8 mouse cellular contexts compared by ENCODE assay signal in the genomic region with DNA sequence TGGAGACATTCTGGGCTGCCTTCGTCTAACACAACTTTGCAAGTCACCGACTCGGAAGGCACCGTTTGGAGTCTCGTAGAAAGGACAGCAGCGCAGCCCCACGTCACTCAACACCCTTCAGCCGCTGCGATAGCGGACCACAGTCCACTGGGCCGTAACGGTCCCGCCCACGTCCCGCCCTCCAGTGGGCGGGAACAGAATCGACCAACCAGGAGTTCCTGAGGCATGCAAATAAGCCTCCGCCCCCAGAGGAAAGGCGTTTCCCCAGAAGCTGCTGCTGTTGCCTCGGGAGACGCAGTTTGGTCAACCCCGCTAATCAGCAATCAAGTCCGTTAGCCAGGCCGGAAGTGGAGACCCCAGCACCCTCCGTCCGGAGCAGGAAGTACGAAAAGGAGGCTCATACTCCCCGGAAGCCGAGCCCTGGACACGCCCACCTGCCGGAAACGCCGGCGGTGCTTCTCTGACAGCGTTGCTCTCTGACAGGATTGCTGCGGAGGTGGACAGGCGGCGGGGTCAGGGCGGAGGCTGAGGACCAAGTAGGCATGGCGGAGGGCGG. TPM values are rescaled to one million over a fixed set of nuclear protein-coding genes. Genes with fewer than 3 reads are reported as not detected.
DNase-seq lines count a peak whose midpoint lies in the region; ATAC-seq and TF ChIP-seq lines count a peak whose summit lies in the region.

A gene (plus strand): TSS at position 274 of the 556 bp plus-strand sequence.

- H3K4me2 ChIP-seq in heart, embryonic 12.5 days, result peak within 1 kb of the TSS; percentile 89
- peak within 1 kb of the TSS; percentile 85 for H3K4me2 ChIP-seq in kidney, postnatal 0 days (ENCODE audit: low read length)
- H3K4me2 ChIP-seq in liver, embryonic 11.5 days, result peak within 1 kb of the TSS; percentile 95
- peak within 1 kb of the TSS; percentile 87 for H3K4me2 ChIP-seq in stomach, embryonic 14.5 days (replicated peaks; ENCODE audit: low read depth, low read length)

- under 1% methylated on average over 41 of the region's 41 CpGs for WGBS in heart, embryonic 12.5 days
- WGBS in kidney, postnatal 0 days, result under 1% methylated on average over 41 of the region's 41 CpGs
- under 1% methylated on average over 40 of the region's 41 CpGs for WGBS in liver, embryonic 11.5 days
- under 1% methylated on average over 41 of the region's 41 CpGs for WGBS in stomach, embryonic 14.5 days

- H3K9me3 ChIP-seq in heart, embryonic 12.5 days (replicated peaks), result no peaks in the 10 kb centered on the region
- no peaks in the 10 kb centered on the region for H3K9me3 ChIP-seq in kidney, postnatal 0 days (replicated peaks; ENCODE audit: low read length)
- no peaks in the 10 kb centered on the region for H3K9me3 ChIP-seq in liver, embryonic 11.5 days (ENCODE audit: control insufficient read depth, low read length)
- H3K9me3 ChIP-seq in stomach, embryonic 14.5 days (ENCODE audit: control insufficient read depth, low read depth, low read length), result no peaks in the 10 kb centered on the region

- H3K4me1 ChIP-seq in heart, embryonic 12.5 days (replicated peaks), result peaks cover 28% of the 10 kb centered on the region
- peaks cover 6% of the 10 kb centered on the region for H3K4me1 ChIP-seq in kidney, postnatal 0 days (replicated peaks; ENCODE audit: insufficient read depth, low read length)
- peaks cover 36% of the 10 kb centered on the region for H3K4me1 ChIP-seq in liver, embryonic 11.5 days (replicated peaks; ENCODE audit: control insufficient read depth, insufficient read depth, low read length)
- peaks cover 6% of the 10 kb centered on the region; the same call in 1 of the 2 replicates for H3K4me1 ChIP-seq in stomach, embryonic 14.5 days (ENCODE audit: control insufficient read depth, insufficient read depth, low read length)

- peaks cover 26% of the 10 kb centered on the region for H3K27me3 ChIP-seq in heart, embryonic 12.5 days (replicated peaks)
- no peaks in the 10 kb centered on the region for H3K27me3 ChIP-seq in kidney, postnatal 0 days (ENCODE audit: insufficient read depth, low read length)
- H3K27me3 ChIP-seq in liver, embryonic 11.5 days (replicated peaks; ENCODE audit: control insufficient read depth, insufficient read depth, low read length), result no peaks in the 10 kb centered on the region
- H3K27me3 ChIP-seq in stomach, embryonic 14.5 days (ENCODE audit: control insufficient read depth, insufficient read depth, low read length), result no peaks in the 10 kb centered on the region

- peak; percentile 48 for TF ChIP-seq CTCF in kidney, postnatal 0 days (IDR thresholded peaks at IDR 0.05; ENCODE audit: low read depth)

- H3K36me3 ChIP-seq in heart, embryonic 12.5 days, result peaks cover 13% of the 10 kb centered on the region
- H3K36me3 ChIP-seq in kidney, postnatal 0 days (ENCODE audit: insufficient read depth, low read length), result peaks cover 6% of the 10 kb centered on the region
- H3K36me3 ChIP-seq in liver, embryonic 11.5 days (ENCODE audit: control insufficient read depth, insufficient read depth, low read length), result peaks cover 4% of the 10 kb centered on the region; the same call in 1 of the 2 replicates
- H3K36me3 ChIP-seq in stomach, embryonic 14.5 days (ENCODE audit: control insufficient read depth, insufficient read depth, low read length), result no peaks in the 10 kb centered on the region

- peak within 1 kb of the TSS; percentile 50 for H3K27ac ChIP-seq in heart, embryonic 12.5 days (ENCODE audit: poor library complexity, severe bottlenecking)
- H3K27ac ChIP-seq in kidney, postnatal 0 days, result peak within 1 kb of the TSS; percentile 25; the same call in 1 of the 2 replicates
- H3K27ac ChIP-seq in liver, embryonic 11.5 days (ENCODE audit: low read depth, low read length), result peak within 1 kb of the TSS; percentile 93
- no peak within 1 kb of the TSS for H3K27ac ChIP-seq in stomach, embryonic 14.5 days (ENCODE audit: low read length)

- peak within 1 kb of the TSS; percentile 88 for H3K9ac ChIP-seq in heart, embryonic 12.5 days
- peak within 1 kb of the TSS; percentile 69 for H3K9ac ChIP-seq in kidney, postnatal 0 days (ENCODE audit: low read depth, low read length)
- H3K9ac ChIP-seq in liver, embryonic 11.5 days (ENCODE audit: low read depth, low read length), result peak within 1 kb of the TSS; percentile 90
- peak within 1 kb of the TSS; percentile 43 for H3K9ac ChIP-seq in stomach, embryonic 14.5 days (replicated peaks; ENCODE audit: low read depth, low read length)

- ATAC-seq in erythroid progenitor cell, adult 5-6 weeks (replicated peaks; ENCODE audit: low FRiP score, poor library complexity, severe bottlenecking), result peak; percentile 80
- ATAC-seq in heart, embryonic 12.5 days (ENCODE audit: insufficient number of reproducible peaks, low FRiP score), result peak; percentile 94
- peak; percentile 96 for ATAC-seq in kidney, postnatal 0 days (replicated peaks; ENCODE audit: low FRiP score, low read depth)
- peak; percentile 89 for ATAC-seq in liver, embryonic 11.5 days (replicated peaks; ENCODE audit: low FRiP score)
- ATAC-seq in stomach, embryonic 14.5 days (ENCODE audit: insufficient number of reproducible peaks, insufficient read depth, low FRiP score, low read depth), result peak; percentile 96

- DNase-seq in CD4-positive helper T cell, adult 2 months (ENCODE audit: low read depth, low spot score), result peak; percentile 94
- DNase-seq in brain, embryonic 18.5 days (ENCODE audit: low read depth, low spot score), result peak; percentile 90
- DNase-seq in kidney, postnatal 0 days (ENCODE audit: low spot score), result peak; percentile 99
- peak; percentile 95 for DNase-seq in liver, embryonic 11.5 days (ENCODE audit: low spot score)
- peak; percentile 93 for DNase-seq in naive thymus-derived CD4-positive, alpha-beta T cell, adult 2 months (ENCODE audit: low read depth)

- H3K4me3 ChIP-seq in heart, embryonic 12.5 days, result peak within 1 kb of the TSS; percentile 76
- peak within 1 kb of the TSS; percentile 65 for H3K4me3 ChIP-seq in kidney, postnatal 0 days (replicated peaks; ENCODE audit: low read depth, low read length)
- H3K4me3 ChIP-seq in liver, embryonic 11.5 days (ENCODE audit: low read depth, low read length), result peak within 1 kb of the TSS; percentile 83
- peak within 1 kb of the TSS; percentile 64 for H3K4me3 ChIP-seq in stomach, embryonic 14.5 days (ENCODE audit: low read depth, low read length)

RNA-seq across cellular contexts. Expression of the gene that starts here (rescaled TPM):
- total RNA-seq in erythroid progenitor cell, adult 5-6 weeks (2015; ENCODE audit: low replicate concordance), result 68.7 and 97.7 TPM in 2 replicates
- total RNA-seq in erythroid progenitor cell, adult 5-6 weeks (2017; ENCODE audit: low replicate concordance), result 126 and 169 TPM in 2 replicates
- polyA plus RNA-seq in heart, embryonic 12.5 days (2016; fragmentation: Nextera tagmentation; extraction: Ambion mirVana), result 11.0 and 12.3 TPM in 2 replicates
- 4.0 and 4.3 TPM in 2 replicates for polyA plus RNA-seq in kidney, postnatal 0 days (2015; fragmentation: Nextera tagmentation; extraction: Ambion mirVana)
- polyA plus RNA-seq in liver, embryonic 11.5 days (2014; fragmentation: Nextera tagmentation; extraction: Ambion mirVana), result 12.2 and 13.4 TPM in 2 replicates
- polyA plus RNA-seq in stomach, embryonic 14.5 days (2014; fragmentation: Nextera tagmentation; extraction: Ambion mirVana), result 6.5 and 6.8 TPM in 2 replicates
